Comparison of ENCODE assay signal across 11 mouse cellular contexts in the genomic region with DNA sequence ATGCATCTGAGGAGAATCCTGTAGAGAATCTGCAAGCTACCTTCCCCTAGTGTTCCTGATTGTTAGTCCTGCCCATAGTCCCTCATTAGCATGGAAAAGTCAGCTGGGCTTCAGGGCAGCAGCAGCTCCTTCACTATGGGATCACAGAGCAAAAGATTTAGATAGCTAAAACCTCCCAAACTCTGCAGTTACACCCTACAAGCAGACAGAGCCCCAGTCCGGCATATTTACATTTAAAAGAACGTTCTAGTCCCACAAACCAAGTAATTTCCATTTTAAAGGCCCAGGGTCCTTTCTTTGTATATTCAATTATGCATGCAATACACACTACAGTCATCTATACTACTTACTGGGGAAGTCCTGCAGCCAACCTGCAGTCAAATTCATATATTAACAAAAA. TPM values are rescaled to one million over a fixed set of nuclear protein-coding genes. Genes with fewer than 3 reads are reported as not detected.
DNase-seq lines count a peak whose midpoint lies in the region; TF ChIP-seq lines count a peak whose summit lies in the region.
"Not testable (repeated sequence)": the region's sequence is repeated elsewhere in the genome, so short reads cannot be mapped to it uniquely, and the experiment has no call there.
"Had no signal": no experiment of that assay in that cellular context is flagged by ENCODE, and none has a peak within 500 bp of the region (broad histone marks: within the 10 kb centered on the region; RNA-seq: fewer than 3 reads in every experiment).

No protein-coding gene starts in this region.

- not testable (repeated sequence) for H3K9me3 ChIP-seq in CH12.LX (replicated peaks; ENCODE audit: low read length); ES-Bruce4 (replicated peaks; ENCODE audit: control insufficient read depth, insufficient read depth, low read length, poor library complexity, severe bottlenecking); ES-E14 (ENCODE audit: control insufficient read depth, insufficient read depth, low read depth, low read length)

- H3K27ac ChIP-seq in CH12.LX (ENCODE audit: insufficient read depth, low read depth): not testable (repeated sequence)
- peak overlapping the region; percentile 51 for H3K27ac ChIP-seq in ES-Bruce4 (ENCODE audit: insufficient read depth, low read length)
- peak overlapping the region; percentile 66; the same call in 1 of the 2 replicates for H3K27ac ChIP-seq in ES-E14 (ENCODE audit: insufficient read depth, low read depth, low read length, poor library complexity, severe bottlenecking)

- H3K9ac ChIP-seq in CH12.LX (ENCODE audit: insufficient read depth, low read depth); ES-Bruce4 (ENCODE audit: low read depth, poor library complexity, severe bottlenecking); ES-E14 (ENCODE audit: insufficient read depth, low read depth, low read length, poor library complexity, severe bottlenecking): not testable (repeated sequence)

- H3K4me1 ChIP-seq in CH12.LX (ENCODE audit: control insufficient read depth in 1 of 2, insufficient read depth in 2 of 2); ES-Bruce4 (ENCODE audit: control insufficient read depth, insufficient read depth, low read length); ES-E14 (ENCODE audit: control insufficient read depth in 2 of 2, insufficient read depth in 2 of 2, low read length in 2 of 2, poor library complexity in 1 of 2): not testable (repeated sequence)

- dilution Hi-C loops in CH12.LX (cut with MboI; ENCODE audit: extremely low pct_ligation_motif_present, extremely low pct_unique_long_range_greater_than_20kb, low sequenced_read_pairs): not testable (repeated sequence)

- H3K4me3 ChIP-seq in CH12.LX (replicated peaks in 1 of 3; ENCODE audit: low read depth in 2 of 3, low read length in 2 of 3, poor library complexity in 1 of 3); ES-Bruce4 (ENCODE audit: low read depth, low read length); ES-E14 (ENCODE audit: insufficient read depth in 1 of 2, low read depth in 1 of 2, low read length in 2 of 2, poor library complexity in 1 of 2, severe bottlenecking in 1 of 2): not testable (repeated sequence)

- not testable (repeated sequence) for TF ChIP-seq CTCF in CH12.LX (conservative IDR thresholded peaks at IDR 0.05 in 1 of 2, IDR thresholded peaks at IDR 0.05 in 1 of 2; ENCODE audit: low read depth in 2 of 2, low read length in 2 of 2); ES-Bruce4 (IDR thresholded peaks at IDR 0.05; ENCODE audit: low read depth, low read length); brain, embryonic 14.5 days (IDR thresholded peaks at IDR 0.05; ENCODE audit: borderline replicate concordance, extremely low read depth, insufficient read depth, insufficient read length)

- TF ChIP-seq RAD21 in CH12.LX (IDR thresholded peaks at IDR 0.05; ENCODE audit: low read depth, low read length): not testable (repeated sequence)

- not testable (repeated sequence) for TF ChIP-seq POLR2A in CH12.LX (IDR thresholded peaks at IDR 0.05; ENCODE audit: low read depth, low read length); ES-Bruce4 (IDR thresholded peaks at IDR 0.05; ENCODE audit: insufficient read depth, low read length); brain, embryonic 14.5 days (IDR thresholded peaks at IDR 0.05; ENCODE audit: borderline replicate concordance, extremely low read depth, insufficient read depth, insufficient read length, poor library complexity, severe bottlenecking)

- in situ Hi-C loops in CH12.LX (cut with MboI; ENCODE audit: low pct_ligation_motif_present, low pct_unique_long_range_greater_than_20kb, low sequenced_read_pairs); ES-E14 (cut with MboI; ENCODE audit: low sequenced_read_pairs in 2 of 2, unreplicated experiment in 2 of 2): not testable (repeated sequence)

- H3K79me2 ChIP-seq in CH12.LX (replicated peaks; ENCODE audit: control insufficient read depth, extremely low read depth, insufficient read depth, poor library complexity, severe bottlenecking): not testable (repeated sequence)

- H3K4me2 ChIP-seq in CH12.LX (ENCODE audit: insufficient read depth, low read depth, poor library complexity, severe bottlenecking): not testable (repeated sequence)

- H3K27me3 ChIP-seq in CH12.LX (replicated peaks); ES-Bruce4 (ENCODE audit: control insufficient read depth, insufficient read depth, low read length, poor library complexity, severe bottlenecking): not testable (repeated sequence)

- not testable (repeated sequence) for H3K36me3 ChIP-seq in CH12.LX (replicated peaks in 1 of 2; ENCODE audit: control insufficient read depth in 1 of 2, insufficient read depth in 1 of 2, low read length in 1 of 2); ES-Bruce4 (ENCODE audit: control insufficient read depth, insufficient read depth, low read length, poor library complexity, severe bottlenecking); ES-E14 (ENCODE audit: control insufficient read depth, insufficient read depth, low read length, poor library complexity, severe bottlenecking)

- TF ChIP-seq EP300 in CH12.LX (IDR thresholded peaks at IDR 0.05; ENCODE audit: low read length); ES-Bruce4 (IDR thresholded peaks at IDR 0.05; ENCODE audit: insufficient read depth, low read depth, low read length): not testable (repeated sequence)

- DNase-seq in 3T3-L1 (ENCODE audit: low read depth, low spot score): peak; percentile 21
- DNase-seq in CH12.LX (ENCODE audit: extremely low read depth): peak; percentile 0
- DNase-seq in ES-CJ7 (ENCODE audit: low read depth, low spot score): peak; percentile 89
- peak; percentile 28 for DNase-seq in ES-E14 (ENCODE audit: low read depth, low spot score)
- DNase-seq in R1 (ENCODE audit: low read depth, low spot score): peak; percentile 88
- peak; percentile 81 for DNase-seq in ZHBTc4 (ENCODE audit: low read depth, low spot score)
- DNase-seq in brain, embryonic 14.5 days (ENCODE audit: low read depth): peak; percentile 1

RNA-seq across cellular contexts. Expression of a gene that starts 24.2 kb away (rescaled TPM):
- total RNA-seq in CH12.LX (2012; rRNA removed) (12.1 and 15.0 TPM in 2 replicates), CH12.LX (2014; rRNA removed) (27.9 and 35.2 TPM in 2 replicates), ES-E14 (2012; rRNA removed) (26.3 and 27.4 TPM in 2 replicates)
- polyA plus RNA-seq in CH12.LX (2012; ENCODE audit: insufficient read length, low read depth) (11.1 TPM in 2 replicates), ES-Bruce4 (2011; ENCODE audit: insufficient read depth, insufficient read length, low read depth, missing spikeins) (3.8 and 11.5 TPM in 2 replicates)
- 27.7 and 30.4 TPM in 2 replicates for polyA plus RNA-seq in brain, embryonic 14.5 days (2012; rRNA removed)

RNA-seq across cellular contexts. Expression of a gene that starts 36.4 kb away (rescaled TPM):
- total RNA-seq in CH12.LX (2012; rRNA removed) (7.0 and 8.2 TPM in 2 replicates), CH12.LX (2014; rRNA removed) (12.0 and 13.8 TPM in 2 replicates), ES-E14 (2012; rRNA removed) (25.8 and 34.4 TPM in 2 replicates)
- polyA plus RNA-seq in CH12.LX (2012; ENCODE audit: insufficient read length, low read depth) (5.1 and 8.1 TPM in 2 replicates), ES-Bruce4 (2011; ENCODE audit: insufficient read depth, insufficient read length, low read depth, missing spikeins) (8.8 and 9.0 TPM in 2 replicates)
- polyA plus RNA-seq in brain, embryonic 14.5 days (2012; rRNA removed): not detected in 2 replicates
- polyA plus RNA-seq: activated CD4-positive, CD25-positive, alpha-beta regulatory T cell, adult 4 months; adrenal gland, adult 2 months; G1E had no signal

Comparison
In these comparisons a context has a peak if more than half of its experiments do, and no peak if none do; other contexts are left out.
1. DNase-seq: peak in every context shown above with its lines; median percentile 89 in ES-CJ7; 88 in R1; 81 in ZHBTc4; 28 in ES-E14; 21 in 3T3-L1; 1 in brain, embryonic 14.5 days; 0 in CH12.LX.